Mouse (Mus musculus) hindbrain, embryonic 16.5 days (tissue): Measurements from ENCODE around the gene Tgm2. TPM values are rescaled to one million over a fixed set of nuclear protein-coding genes. Genes with fewer than 3 reads are reported as not detected.

Experiments
- ATAC-seq: fragments of 200-750 bp; cut with Nextera tagmentation; 2 replicates; pipeline ENCODE4 v1.8.0; 2017; ENCODE audit warnings: moderate TSS enrichment, moderate library complexity
- H3K27ac ChIP-seq: fragments of 300-500 bp; sonication (generic); 2 replicates; pipeline ENCODE4 v1.5.1; 2014; ENCODE audit warnings: low read depth, mild to moderate bottlenecking, control low read depth, low read length, moderate library complexity
- H3K27me3 ChIP-seq: fragments of 300-500 bp; sonication (generic); replicated peaks from 2 replicates; pipeline ENCODE4 v1.6.1; 2014; ENCODE audit warnings: low read length; ENCODE audit not compliant: control insufficient read depth, insufficient read depth
- H3K36me3 ChIP-seq: fragments of 300-500 bp; sonication (generic); 2 replicates; pipeline ENCODE4 v1.6.1; 2014; ENCODE audit warnings: mild to moderate bottlenecking, low read length, moderate library complexity, mixed read lengths; ENCODE audit not compliant: control insufficient read depth, insufficient read depth
- H3K4me1 ChIP-seq: fragments of 300-500 bp; sonication (generic); 2 replicates; pipeline ENCODE4 v1.6.1; 2014; ENCODE audit warnings: low read depth, low read length; ENCODE audit not compliant: control insufficient read depth, insufficient read depth
- H3K4me2 ChIP-seq: fragments of 300-500 bp; sonication (generic); 2 replicates; pipeline ENCODE4 v1.6.1; 2014; ENCODE audit warnings: mild to moderate bottlenecking, low read length, control low read depth, moderate library complexity
- H3K4me3 ChIP-seq: fragments of 300-500 bp; sonication (generic); 2 replicates; pipeline ENCODE4 v1.5.1; 2014; ENCODE audit warnings: mild to moderate bottlenecking, low read length, control low read depth, moderate library complexity
- H3K9ac ChIP-seq: fragments of 300-500 bp; sonication (generic); 2 replicates; pipeline ENCODE4 v1.6.1; 2014; ENCODE audit warnings: low read depth, mild to moderate bottlenecking, control low read depth, low read length, moderate library complexity
- H3K9me3 ChIP-seq: fragments of 300-500 bp; sonication (generic); 2 replicates; pipeline ENCODE4 v1.6.1; 2014; ENCODE audit warnings: mild to moderate bottlenecking, low read length, moderate library complexity; ENCODE audit not compliant: control insufficient read depth
- WGBS: fragments of 180-500 bp; shearing (Covaris S2); extraction: QIAGEN DNeasy Blood & Tissue Kit; methylation state at CpG from one replicate; pipeline ENCODE4 v1.1.7; 2014; 5-methylcytosine and 5-hydroxymethylcytosine counted together
- polyA plus RNA-seq: library from polyadenylated mRNA; unstranded; fragments of >200 nt; fragmentation: Nextera tagmentation; extraction: Ambion mirVana; gene quantifications from 2 replicates; pipeline ENCODE4 v1.2.1, GENCODE M21; 2015

Tgm2 gene
- polyA plus RNA-seq: 7.9 and 11.4 TPM in 2 replicates

DNA sequence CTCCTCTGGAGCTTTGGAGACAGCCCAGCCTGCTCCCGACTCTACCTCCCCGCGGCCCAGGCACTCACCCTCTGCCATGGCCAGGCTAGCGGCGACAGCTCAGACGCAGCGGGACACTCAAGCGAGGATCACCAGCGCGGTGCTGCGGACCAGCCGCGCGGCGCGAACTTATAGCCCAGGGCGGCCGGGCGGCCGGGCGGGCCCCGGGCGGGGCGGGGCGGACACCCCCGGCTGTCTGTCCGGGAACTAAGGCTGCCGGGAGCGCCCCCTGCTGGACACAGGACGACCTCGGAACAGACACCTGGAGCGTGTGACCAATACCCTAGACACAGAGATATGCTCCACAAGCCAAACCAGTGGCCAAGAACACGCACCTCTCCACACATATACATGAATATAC is at the start of gene Tgm2:
Gene Tgm2 (minus strand): TSS at position 214 of the 400 bp plus-strand sequence.
- 1% methylated on average over 14 of the region's 33 CpGs for WGBS

GRCm38 (mm10) chr2:158194945-158195640 is 48.9 kb upstream of the Tgm2 start:
- 16% methylated on average over 10 of the region's 10 CpGs for WGBS
- Histone ChIP-seq H3K36me3 (no peaks in the 10 kb centered on the region), H3K4me2 (no peak overlapping the region)

More for the DNA sequence above, at the start of gene Tgm2:
- peak; percentile 60; the same call in 1 of the 2 replicates for ATAC-seq
- Histone ChIP-seq H3K36me3 (no peaks in the 10 kb centered on the region), H3K4me1 (peaks cover 4% of the 10 kb centered on the region), H3K4me2 (peak within 1 kb of the TSS; percentile 62), H3K4me3 (peak within 1 kb of the TSS; percentile 36), H3K9ac (peak within 1 kb of the TSS; percentile 46), H3K9me3 (no peaks in the 10 kb centered on the region; the same call in 1 of the 2 replicates), H3K27me3 (no peaks in the 10 kb centered on the region; the same call in 1 of the 2 replicates), H3K27ac (no peak within 1 kb of the TSS)

GRCm38 (mm10) chr2:158193611-158194336 is 47.5 kb upstream of the Tgm2 start:
- H3K4me1 ChIP-seq: peaks cover 20% of the 10 kb centered on the region
- no peak overlapping the region for H3K4me3 ChIP-seq
- no peaks in the 10 kb centered on the region for H3K9me3 ChIP-seq
- ATAC-seq: peak; percentile 70
- H3K36me3 ChIP-seq: no peaks in the 10 kb centered on the region
- H3K27me3 ChIP-seq: no peaks in the 10 kb centered on the region
- H3K27ac ChIP-seq: peak overlapping the region; percentile 52
- peak overlapping the region; percentile 3; the same call in 1 of the 2 replicates for H3K9ac ChIP-seq
- no peak overlapping the region for H3K4me2 ChIP-seq
- 24% methylated on average over 10 of the region's 10 CpGs for WGBS

More at GRCm38 (mm10) chr2:158194945-158195640, 48.9 kb upstream of the Tgm2 start:
- Histone ChIP-seq H3K4me1 (peaks cover 20% of the 10 kb centered on the region), H3K9me3 (no peaks in the 10 kb centered on the region), H3K27ac (peak overlapping the region; percentile 18; the same call in 1 of the 2 replicates), H3K9ac (no peak overlapping the region), H3K27me3 (no peaks in the 10 kb centered on the region), H3K4me3 (no peak overlapping the region)
- no peak for ATAC-seq

DNA sequence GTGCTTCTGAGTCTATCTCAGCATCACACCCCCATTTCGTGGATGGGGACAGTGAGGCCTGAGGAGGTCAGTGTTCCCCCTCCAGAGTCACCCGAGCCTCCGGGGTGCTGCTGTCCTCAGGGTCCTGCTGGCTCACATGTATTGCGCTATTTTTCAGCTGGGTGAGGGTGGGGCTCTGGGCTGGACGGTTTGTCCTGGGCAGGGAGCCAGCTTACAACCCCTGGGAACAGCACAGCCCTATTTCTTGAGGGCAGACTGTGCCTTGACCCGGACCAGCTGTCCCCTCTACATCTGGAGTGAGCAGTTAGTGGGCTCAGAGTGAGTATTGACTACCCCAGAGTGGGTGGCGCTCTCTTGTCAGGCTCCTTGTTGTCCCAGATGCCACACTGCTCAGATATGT is 44.9 kb upstream of the Tgm2 start:
- Histone ChIP-seq H3K9me3 (no peaks in the 10 kb centered on the region), H3K9ac (no peak overlapping the region), H3K27me3 (no peaks in the 10 kb centered on the region), H3K27ac (no peak overlapping the region), H3K36me3 (no peaks in the 10 kb centered on the region), H3K4me3 (no peak overlapping the region), H3K4me1 (peaks cover 20% of the 10 kb centered on the region), H3K4me2 (no peak overlapping the region)
- ATAC-seq: no peak
- 57% methylated on average over 7 of the region's 7 CpGs for WGBS

DNA sequence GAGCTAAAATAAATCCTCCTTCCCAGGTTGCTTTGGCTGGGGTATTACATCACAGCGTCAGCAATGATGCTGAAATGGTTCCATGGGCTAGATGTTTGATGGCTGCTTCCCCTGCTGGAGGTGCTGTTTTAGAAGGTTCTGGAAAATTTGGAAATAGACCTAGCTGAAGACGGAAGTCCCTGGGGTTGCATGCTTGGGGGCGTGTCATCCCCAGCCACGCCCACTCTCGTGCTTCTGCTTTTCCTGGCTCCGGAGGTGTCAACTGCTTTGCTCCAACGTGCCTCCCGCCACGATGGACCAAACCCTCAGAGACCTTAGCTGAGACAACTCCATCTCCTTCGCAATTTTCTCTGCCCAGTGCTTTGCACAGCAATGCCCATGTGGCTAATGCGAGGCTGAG is 43.2 kb upstream of the Tgm2 start:
- Histone ChIP-seq H3K27ac (no peak overlapping the region), H3K9me3 (no peaks in the 10 kb centered on the region), H3K9ac (no peak overlapping the region), H3K4me1 (peaks cover 16% of the 10 kb centered on the region), H3K4me3 (no peak overlapping the region), H3K27me3 (no peaks in the 10 kb centered on the region), H3K36me3 (no peaks in the 10 kb centered on the region), H3K4me2 (no peak overlapping the region)
- ATAC-seq: no peak
- WGBS: 77% methylated on average over 11 of the region's 11 CpGs

GRCm38 (mm10) chr2:158186206-158186871 is 40.1 kb upstream of the Tgm2 start:
- Histone ChIP-seq H3K4me3 (no peak overlapping the region), H3K27me3 (no peaks in the 10 kb centered on the region), H3K4me2 (no peak overlapping the region), H3K9ac (no peak overlapping the region), H3K36me3 (no peaks in the 10 kb centered on the region), H3K9me3 (no peaks in the 10 kb centered on the region), H3K27ac (no peak overlapping the region), H3K4me1 (peaks cover 5% of the 10 kb centered on the region)
- ATAC-seq: no peak
- 52% methylated on average over 11 of the region's 11 CpGs for WGBS

GRCm38 (mm10) chr2:158183266-158183665 is 37.0 kb upstream of the Tgm2 start:
- no peaks in the 10 kb centered on the region for H3K27me3 ChIP-seq
- H3K9me3 ChIP-seq: no peaks in the 10 kb centered on the region
- no peak overlapping the region for H3K4me2 ChIP-seq
- H3K9ac ChIP-seq: no peak overlapping the region
- no peaks in the 10 kb centered on the region for H3K36me3 ChIP-seq
- ATAC-seq: no peak
- H3K27ac ChIP-seq: no peak overlapping the region
- peaks cover 16% of the 10 kb centered on the region for H3K4me1 ChIP-seq
- H3K4me3 ChIP-seq: no peak overlapping the region
- WGBS: 89% methylated on average over 8 of the region's 8 CpGs

DNA sequence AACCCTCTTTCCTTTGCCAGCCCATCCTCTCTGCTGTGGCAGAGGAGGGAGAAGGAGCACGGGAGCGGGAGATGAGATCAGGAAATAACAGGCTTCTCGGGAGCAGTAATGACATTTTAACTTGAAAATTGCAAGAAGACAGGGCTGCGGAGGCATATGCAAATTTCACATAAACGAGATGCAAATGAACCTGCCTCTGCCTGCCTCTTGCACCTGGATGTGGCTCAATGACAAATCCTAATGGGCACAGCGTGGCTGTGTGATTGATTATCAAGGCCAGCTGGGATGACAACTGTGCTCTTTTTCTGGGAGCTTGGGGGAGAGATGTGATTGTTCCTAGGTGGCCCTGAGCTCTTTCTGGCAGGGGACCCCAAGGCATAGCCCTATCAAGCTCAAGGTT is 35.7 kb upstream of the Tgm2 start:
- Histone ChIP-seq H3K4me1 (peaks cover 20% of the 10 kb centered on the region), H3K4me2 (no peak overlapping the region), H3K9me3 (no peaks in the 10 kb centered on the region), H3K4me3 (no peak overlapping the region), H3K9ac (0 out of 2 replicates have a peak overlapping the region, but pooled peaks have one; percentile 8), H3K36me3 (no peaks in the 10 kb centered on the region), H3K27me3 (no peaks in the 10 kb centered on the region), H3K27ac (peak overlapping the region; percentile 82)
- 32% methylated on average over 6 of the region's 6 CpGs for WGBS
- ATAC-seq: peak; percentile 43

DNA sequence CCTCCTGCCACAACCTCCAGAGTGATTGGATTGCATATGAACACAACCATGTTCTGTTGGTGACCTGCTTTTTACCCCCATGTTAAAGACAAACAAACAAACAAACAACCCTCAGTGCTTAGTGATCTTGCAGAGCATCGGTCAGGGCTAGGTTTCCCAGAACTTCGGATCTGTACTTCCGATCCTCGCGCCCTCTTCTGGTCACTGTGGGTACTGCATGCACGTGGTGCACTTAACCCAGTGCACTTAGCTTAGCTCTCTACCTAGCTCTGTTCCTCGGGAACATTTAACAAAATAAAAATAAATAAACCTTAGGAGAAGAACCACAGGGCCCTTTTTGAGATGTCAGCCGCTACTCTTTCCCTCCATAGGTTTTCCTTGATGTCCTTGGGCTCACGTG is 34.6 kb upstream of the Tgm2 start:
- Histone ChIP-seq H3K9me3 (no peaks in the 10 kb centered on the region), H3K4me2 (no peak overlapping the region), H3K36me3 (no peaks in the 10 kb centered on the region), H3K27ac (peak overlapping the region; percentile 82; the same call in 1 of the 2 replicates), H3K27me3 (no peaks in the 10 kb centered on the region), H3K9ac (no peak overlapping the region), H3K4me1 (peaks cover 20% of the 10 kb centered on the region), H3K4me3 (no peak overlapping the region)
- ATAC-seq: no peak
- 45% methylated on average over 9 of the region's 9 CpGs for WGBS
